Mouse (Mus musculus) embryonic facial prominence, embryonic 11.5 days (tissue): ENCODE data around the gene Zcchc24. TPM values are rescaled to one million over a fixed set of nuclear protein-coding genes. Genes with fewer than 3 reads are reported as not detected.

ENCODE experiments used
- ATAC-seq: fragments of 200-750 bp; cut with Nextera tagmentation; replicated peaks from 2 replicates; pipeline ENCODE4 v1.8.0; 2017; ENCODE audit warnings: low read depth; ENCODE audit not compliant: insufficient number of reproducible peaks, low FRiP score, low TSS enrichment
- DNase-seq: peaks from one replicate; pipeline ENCODE4 v3.0.0-alpha.2; 2015; ENCODE audit warnings: low spot score
- H3K27ac ChIP-seq: fragments of 300-500 bp; sonication (generic); replicated peaks from 2 replicates; pipeline ENCODE4 v1.5.1; 2014; ENCODE audit warnings: mild to moderate bottlenecking, low read depth, low read length, control low read depth
- H3K27me3 ChIP-seq: fragments of 300-500 bp; sonication (generic); 2 replicates; pipeline ENCODE4 v1.6.1; 2014; ENCODE audit warnings: mild to moderate bottlenecking, low read length, moderate library complexity, mixed read lengths; ENCODE audit not compliant: control insufficient read depth, insufficient read depth
- H3K36me3 ChIP-seq: fragments of 300-500 bp; sonication (generic); replicated peaks from 2 replicates; pipeline ENCODE4 v1.6.1; 2014; ENCODE audit warnings: low read depth, mild to moderate bottlenecking, low read length, moderate library complexity, mixed read lengths; ENCODE audit not compliant: control insufficient read depth, insufficient read depth
- H3K4me1 ChIP-seq: fragments of 300-500 bp; sonication (generic); 2 replicates; pipeline ENCODE4 v1.6.1; 2014; ENCODE audit warnings: low read length, mixed read lengths; ENCODE audit not compliant: control insufficient read depth, insufficient read depth
- H3K4me2 ChIP-seq: fragments of 300-500 bp; sonication (generic); 2 replicates; pipeline ENCODE4 v1.6.1; 2014; ENCODE audit warnings: low read depth, mild to moderate bottlenecking, control low read depth, low read length, moderate library complexity
- H3K4me3 ChIP-seq: fragments of 300-500 bp; sonication (generic); 2 replicates; pipeline ENCODE4 v1.5.1; 2014; ENCODE audit warnings: low read depth, low read length, control low read depth
- H3K9ac ChIP-seq: fragments of 300-500 bp; sonication (generic); replicated peaks from 2 replicates; pipeline ENCODE4 v1.6.1; 2014; ENCODE audit warnings: mild to moderate bottlenecking, control low read depth, low read length
- H3K9me3 ChIP-seq: fragments of 300-500 bp; sonication (generic); replicated peaks from 2 replicates; pipeline ENCODE4 v1.6.1; 2016; ENCODE audit warnings: mild to moderate bottlenecking, low read length, inconsistent platforms, mixed read lengths; ENCODE audit not compliant: control insufficient read depth
- WGBS: fragments of 180-500 bp; shearing (Covaris S2); extraction: QIAGEN DNeasy Blood & Tissue Kit; methylation state at CpG from one replicate; pipeline ENCODE4 v1.1.7; 2014; 5-methylcytosine and 5-hydroxymethylcytosine counted together
- polyA plus RNA-seq: library from polyadenylated mRNA; unstranded; fragments of >200 nt; fragmentation: Nextera tagmentation; extraction: Ambion mirVana; gene quantifications from 2 replicates; pipeline ENCODE4 v1.2.1, GENCODE M21; 2014

Gene Zcchc24
- polyA plus RNA-seq, 1 experiment from 2014 or later: 23.6 TPM

DNA sequence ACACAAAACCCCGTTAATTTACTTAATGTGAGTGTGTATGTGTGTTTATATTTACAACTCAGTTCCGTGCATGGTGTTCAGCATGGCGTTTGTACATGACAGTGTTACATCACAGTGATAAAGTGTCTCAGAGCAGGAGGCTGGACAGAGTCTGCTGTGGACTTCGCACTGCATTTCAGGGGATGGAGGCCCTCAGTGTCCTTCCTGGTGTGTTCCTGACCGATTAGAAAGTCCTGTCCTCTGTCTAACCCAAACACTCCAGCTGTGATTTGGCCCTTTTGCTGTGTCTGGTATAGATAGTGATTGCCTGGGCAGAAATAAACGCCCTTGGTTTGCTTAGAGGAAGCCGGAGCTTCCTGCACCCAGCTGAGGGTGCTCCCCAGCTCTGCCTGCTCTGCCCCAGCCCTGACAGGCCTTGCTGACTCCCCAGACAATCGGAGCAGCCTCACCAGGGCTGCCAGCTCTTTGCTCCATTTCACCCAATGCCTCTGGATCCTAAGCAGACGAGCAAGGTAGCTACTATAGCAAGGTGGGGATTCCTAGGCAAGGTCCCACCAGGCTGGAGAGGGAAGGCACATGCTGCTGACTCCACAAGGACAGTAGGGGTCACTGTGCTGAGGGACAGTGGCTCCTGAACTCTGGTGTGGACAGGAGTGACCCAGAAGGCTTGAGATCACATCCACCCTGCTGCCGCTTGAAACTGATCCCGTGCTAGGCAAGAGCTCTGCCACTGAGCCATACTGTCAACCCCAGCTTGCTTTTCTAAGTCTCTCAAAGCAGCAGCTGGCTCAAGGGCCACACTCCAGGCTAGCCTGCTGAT is 23.3 kb downstream of the Zcchc24 start:
- 74% methylated on average over 11 of the region's 11 CpGs for WGBS
- H3K9ac ChIP-seq: no peak overlapping the region
- H3K4me1 ChIP-seq: peaks cover 10% of the 10 kb centered on the region
- H3K36me3 ChIP-seq: no peaks in the 10 kb centered on the region
- ATAC-seq (no peak), DNase-seq (no peak)
- no peak overlapping the region for H3K27ac ChIP-seq
- no peaks in the 10 kb centered on the region for H3K27me3 ChIP-seq
- H3K4me2 ChIP-seq: no peak overlapping the region
- no peaks in the 10 kb centered on the region for H3K9me3 ChIP-seq
- no peak overlapping the region for H3K4me3 ChIP-seq

DNA sequence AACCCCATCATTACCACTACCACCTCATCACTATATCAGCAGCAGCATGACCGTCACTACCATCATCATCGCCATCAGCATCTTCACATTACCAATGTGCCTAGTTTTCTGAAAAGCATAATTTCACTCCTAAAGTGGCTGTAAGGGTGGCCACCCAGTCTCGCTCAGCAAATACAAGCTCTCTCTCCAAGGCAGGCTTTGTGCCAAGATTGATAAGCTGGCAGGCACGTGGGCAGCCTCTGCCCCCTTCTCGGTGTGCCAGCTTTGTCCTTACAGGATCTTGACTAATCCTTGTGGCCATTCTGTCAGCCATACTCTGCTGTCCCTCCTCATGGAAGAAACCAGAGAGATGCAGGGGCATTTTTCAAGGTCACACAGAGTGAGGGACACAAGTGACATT is 25.9 kb downstream of the Zcchc24 start:
- Histone ChIP-seq H3K27ac (no peak overlapping the region), H3K4me2 (no peak overlapping the region), H3K9ac (no peak overlapping the region), H3K27me3 (no peaks in the 10 kb centered on the region), H3K36me3 (no peaks in the 10 kb centered on the region), H3K4me3 (no peak overlapping the region), H3K9me3 (no peaks in the 10 kb centered on the region), H3K4me1 (no peaks in the 10 kb centered on the region)
- 96% methylated on average over 5 of the region's 5 CpGs for WGBS
- DNase-seq (no peak), ATAC-seq (no peak)

DNA sequence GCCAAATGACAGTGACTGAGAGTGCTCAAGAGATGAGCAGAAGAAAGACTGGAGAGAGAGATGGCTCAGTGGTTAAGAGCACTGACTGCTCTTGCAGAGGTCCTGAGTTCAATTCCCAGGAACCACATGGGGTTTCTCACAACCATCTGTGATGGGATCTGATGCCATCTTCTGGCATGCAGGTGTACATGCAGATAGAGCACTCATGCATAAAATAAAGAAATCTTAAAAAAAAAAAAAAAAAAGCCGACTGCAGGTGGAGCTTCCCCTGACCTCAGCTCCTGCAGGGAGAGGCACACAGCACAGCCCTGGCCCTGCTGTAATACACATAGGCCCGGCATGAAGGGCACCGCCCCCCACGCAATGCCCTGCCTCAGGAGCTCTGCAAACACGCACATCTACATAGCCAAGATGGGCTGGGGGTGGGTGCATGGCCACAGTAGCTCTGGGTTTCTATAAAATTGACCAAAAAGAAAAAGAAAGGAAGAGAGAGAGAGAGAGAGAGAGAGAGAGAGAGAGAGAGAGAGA is 26.9 kb downstream of the Zcchc24 start:
- Histone ChIP-seq H3K9me3 (no peaks in the 10 kb centered on the region), H3K9ac (no peak overlapping the region), H3K36me3 (peaks cover 2% of the 10 kb centered on the region; the same call in 1 of the 2 replicates), H3K27me3 (no peaks in the 10 kb centered on the region), H3K4me2 (no peak overlapping the region), H3K4me3 (no peak overlapping the region), H3K4me1 (no peaks in the 10 kb centered on the region), H3K27ac (no peak overlapping the region)
- ATAC-seq (no peak), DNase-seq (no peak)
- 75% methylated on average over 5 of the region's 5 CpGs for WGBS

DNA sequence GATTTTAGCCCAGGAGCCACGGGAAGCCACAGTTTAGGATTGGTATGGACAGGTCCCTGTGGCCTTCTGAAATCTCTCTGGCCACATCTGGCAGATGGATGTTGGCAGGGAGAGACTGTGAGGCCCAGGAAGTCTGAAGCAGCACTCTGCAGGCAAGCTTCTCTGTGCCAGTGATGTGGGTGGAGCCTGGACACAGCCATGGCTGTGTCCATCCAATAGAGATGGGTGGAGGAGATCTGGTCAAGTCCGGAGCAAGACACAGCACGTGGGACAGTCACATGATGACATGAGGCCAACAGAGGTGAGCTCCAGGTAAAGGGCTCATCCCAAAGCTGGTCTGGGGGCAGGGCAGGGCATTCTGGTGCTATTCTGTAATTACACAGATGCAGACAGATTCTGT is 27.6 kb downstream of the Zcchc24 start:
- Histone ChIP-seq H3K36me3 (peaks cover 2% of the 10 kb centered on the region; the same call in 1 of the 2 replicates), H3K4me2 (no peak overlapping the region), H3K27me3 (no peaks in the 10 kb centered on the region), H3K4me3 (no peak overlapping the region), H3K9ac (no peak overlapping the region), H3K4me1 (no peaks in the 10 kb centered on the region), H3K9me3 (no peaks in the 10 kb centered on the region), H3K27ac (no peak overlapping the region)
- ATAC-seq (no peak), DNase-seq (no peak)
- WGBS: 66% methylated on average over 3 of the region's 3 CpGs

DNA sequence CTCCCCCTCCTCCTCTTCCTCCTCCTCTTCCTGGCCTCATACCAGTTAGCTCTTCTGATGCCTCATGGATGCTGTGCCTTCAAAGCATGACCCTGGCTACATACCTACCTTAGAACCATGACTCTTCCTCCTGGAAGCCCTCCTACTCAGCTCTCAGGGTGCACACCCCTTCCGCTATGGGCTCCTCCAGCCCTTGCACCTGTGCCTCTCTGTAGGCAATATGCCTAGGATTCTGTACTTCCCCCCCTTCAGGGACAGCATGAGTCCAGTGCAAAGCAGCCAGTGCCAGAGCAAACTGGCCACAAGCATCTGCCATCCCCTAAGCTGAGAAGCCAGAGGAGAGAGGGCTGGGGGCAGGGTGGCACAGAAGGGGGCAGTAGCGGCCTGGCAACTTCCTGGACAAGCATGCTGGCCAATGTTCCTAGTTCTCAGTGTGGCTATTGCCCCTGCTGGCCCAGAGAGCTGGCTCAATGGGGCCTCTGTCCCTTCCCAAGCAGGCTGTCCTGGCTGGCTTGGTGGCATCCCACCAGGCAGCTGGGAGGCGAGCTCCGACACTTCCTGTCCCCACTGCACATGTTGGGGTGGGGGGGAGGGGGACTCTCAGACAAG is 28.8 kb downstream of the Zcchc24 start:
- WGBS: 53% methylated on average over 4 of the region's 4 CpGs
- H3K4me2 ChIP-seq: no peak overlapping the region
- H3K9ac ChIP-seq: no peak overlapping the region
- DNase-seq (no peak), ATAC-seq (no peak)
- H3K4me3 ChIP-seq: no peak overlapping the region
- H3K9me3 ChIP-seq: no peaks in the 10 kb centered on the region
- H3K4me1 ChIP-seq: peaks cover 5% of the 10 kb centered on the region
- H3K27me3 ChIP-seq: no peaks in the 10 kb centered on the region
- H3K27ac ChIP-seq: no peak overlapping the region
- H3K36me3 ChIP-seq: peaks cover 2% of the 10 kb centered on the region; the same call in 1 of the 2 replicates

DNA sequence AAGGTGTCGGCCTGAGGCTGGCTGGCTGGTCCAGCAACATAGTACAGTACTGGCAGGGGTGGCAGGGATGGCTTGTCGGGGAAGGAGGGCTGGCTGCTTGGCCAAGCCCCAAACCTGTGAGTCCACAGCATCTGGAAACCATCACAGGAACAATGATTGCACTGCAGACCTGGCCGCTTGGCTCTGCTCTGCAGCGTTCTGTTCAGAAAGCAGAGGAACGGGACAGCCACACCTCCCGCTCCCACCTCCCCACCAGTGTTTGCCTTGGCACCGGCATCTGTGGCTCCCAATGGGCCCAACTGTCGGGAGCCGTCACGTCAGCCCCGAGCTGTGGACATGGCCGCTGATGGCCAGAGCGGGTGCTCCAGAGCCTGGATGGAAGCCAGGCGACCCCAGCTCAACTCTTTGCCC is 30.2 kb downstream of the Zcchc24 start:
- Histone ChIP-seq H3K4me3 (no peak overlapping the region), H3K27ac (0 out of 2 replicates have a peak overlapping the region, but pooled peaks have one; percentile 43), H3K9ac (no peak overlapping the region), H3K27me3 (no peaks in the 10 kb centered on the region), H3K4me1 (peaks cover 9% of the 10 kb centered on the region), H3K36me3 (peaks cover 2% of the 10 kb centered on the region; the same call in 1 of the 2 replicates), H3K9me3 (no peaks in the 10 kb centered on the region), H3K4me2 (no peak overlapping the region)
- peak; percentile 42; the same call in 1 of the 2 replicates for ATAC-seq
- WGBS: 39% methylated on average over 14 of the region's 14 CpGs
- peak; percentile 77 for DNase-seq

DNA sequence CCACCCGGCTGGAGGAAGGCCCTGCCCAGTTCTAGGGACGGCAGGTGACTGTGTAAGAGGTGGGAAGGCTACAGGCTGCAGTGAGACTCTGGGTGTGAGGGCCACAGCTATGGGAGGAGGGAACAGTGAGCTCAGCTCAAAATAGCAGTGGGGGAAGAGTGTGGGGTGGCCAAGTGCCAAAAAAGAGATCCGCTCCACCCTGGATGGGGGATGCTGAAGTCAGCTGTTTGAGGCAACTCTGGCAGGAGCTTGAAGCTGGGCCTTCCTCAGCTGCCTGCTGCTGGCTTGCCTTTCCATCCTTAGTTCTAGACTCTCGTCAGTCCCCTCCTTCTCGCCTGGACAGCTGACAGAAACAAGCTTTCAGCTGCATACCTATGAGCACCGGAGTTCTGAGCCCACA is 32.2 kb downstream of the Zcchc24 start:
- no peak for ATAC-seq
- H3K36me3 ChIP-seq: peaks cover 2% of the 10 kb centered on the region; the same call in 1 of the 2 replicates
- H3K9ac ChIP-seq: no peak overlapping the region
- 71% methylated on average over 6 of the region's 6 CpGs for WGBS
- no peak for DNase-seq
- no peaks in the 10 kb centered on the region for H3K27me3 ChIP-seq
- H3K9me3 ChIP-seq: no peaks in the 10 kb centered on the region
- no peak overlapping the region for H3K27ac ChIP-seq
- no peak overlapping the region for H3K4me3 ChIP-seq
- no peak overlapping the region for H3K4me2 ChIP-seq
- H3K4me1 ChIP-seq: peaks cover 9% of the 10 kb centered on the region

DNA sequence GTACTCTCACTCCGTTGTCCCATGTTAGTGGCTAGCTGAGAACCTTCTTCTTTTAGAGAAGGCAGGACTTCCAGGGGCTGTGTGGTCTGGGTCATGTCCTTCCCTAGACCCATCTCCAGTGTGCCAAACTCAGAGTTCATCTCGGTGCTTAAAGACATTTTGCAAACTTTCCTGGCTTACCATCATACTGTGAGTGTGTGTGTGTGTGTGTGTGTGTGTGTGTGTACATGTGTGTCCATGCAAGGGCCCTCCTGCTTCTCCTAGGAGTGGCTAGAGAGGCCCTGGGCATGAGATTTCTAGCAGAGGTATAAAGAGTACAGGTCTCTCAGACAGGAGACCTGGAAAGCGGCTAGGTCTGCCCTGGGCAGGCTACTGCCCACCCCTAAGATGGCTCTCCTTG is 32.7 kb downstream of the Zcchc24 start:
- Histone ChIP-seq H3K9ac (no peak overlapping the region), H3K4me3 (no peak overlapping the region), H3K27me3 (no peaks in the 10 kb centered on the region), H3K9me3 (no peaks in the 10 kb centered on the region), H3K4me1 (peaks cover 9% of the 10 kb centered on the region), H3K27ac (no peak overlapping the region), H3K4me2 (no peak overlapping the region), H3K36me3 (peaks cover 2% of the 10 kb centered on the region; the same call in 1 of the 2 replicates)
- no peak for ATAC-seq
- DNase-seq: no peak
- WGBS: 82% methylated on average over 3 of the region's 3 CpGs
